Mouse (Mus musculus) embryonic stem cell, embryonic (primary cell): Measurements from ENCODE around the gene Clip2.

Source experiments
- CTCF ChIA-PET, 4 experiments: fragments of 300-600 bp in 2 of 4; fragments of 350-600 bp in 2 of 4; sonication (Branson Sonifier 250); formaldehyde crosslinking; loops; one replicate each; lab custom pipeline; 2022; ENCODE audit warnings: inconsistent platforms in 2 of 4; lab: Charles Lee
- POLR2A ChIA-PET, 4 experiments: fragments of 300-600 bp in 2 of 4; fragments of 350-600 bp in 2 of 4; sonication (Branson Sonifier 250); formaldehyde crosslinking; loops; one replicate each; lab custom pipeline; 2022; ENCODE audit warnings: antibody characterized with exemption in 4 of 4, inconsistent platforms in 1 of 4; lab: Charles Lee

Clip2 gene

GRCm38 (mm10) chr5:134552110-134552972 lies at the start of gene Clip2:
Gene Clip2, minus strand, starts transcription at chr5:134552434.
- POLR2A ChIA-PET = interaction anchor here in 3 of 4 experiments (0.5 to 9.8 kb wide), 27 partner anchors 8 to 453 kb away, joined by 3 to 77 read pairs (median 5); partner anchors contain the start of genes Eif4h (in 1 of the 3) and Syna (in 1 of the 3)
- CTCF ChIA-PET = interaction anchor here (0.6 to 3.0 kb wide), 21 partner anchors 8 to 373 kb away, joined by 3 to 22 read pairs (median 4); partner anchors contain the start of gene Syna (in 1 of the 4)

GRCm38 (mm10) chr5:134597711-134598110 lies 45.5 kb upstream of the Clip2 start:
- ChIA-PET POLR2A (interaction anchor here in 2 of 4 experiments (0.6 to 2.0 kb wide), 11 partner anchors 9 to 78 kb away, joined by 3 to 7 read pairs (median 3); no protein-coding TSS in a partner anchor), CTCF (interaction anchor here (0.6 to 2.4 kb wide), 12 partner anchors 8 to 276 kb away, joined by 3 to 7 read pairs (median 4); no protein-coding TSS in a partner anchor)

GRCm38 (mm10) chr5:134593093-134593492 lies 40.9 kb upstream of the Clip2 start:
- ChIA-PET CTCF (interaction anchor here in 3 of 4 experiments (0.7 to 1.3 kb wide), 4 partner anchors 11 to 101 kb away, joined by 3 to 5 read pairs (median 4); partner anchors contain the start of gene Limk1 (in 1 of the 3)), POLR2A (interaction anchor here in 3 of 4 experiments (0.6 to 1.5 kb wide), 5 partner anchors 10 to 66 kb away, joined by 3 to 8 read pairs (median 4); no protein-coding TSS in a partner anchor)

DNA sequence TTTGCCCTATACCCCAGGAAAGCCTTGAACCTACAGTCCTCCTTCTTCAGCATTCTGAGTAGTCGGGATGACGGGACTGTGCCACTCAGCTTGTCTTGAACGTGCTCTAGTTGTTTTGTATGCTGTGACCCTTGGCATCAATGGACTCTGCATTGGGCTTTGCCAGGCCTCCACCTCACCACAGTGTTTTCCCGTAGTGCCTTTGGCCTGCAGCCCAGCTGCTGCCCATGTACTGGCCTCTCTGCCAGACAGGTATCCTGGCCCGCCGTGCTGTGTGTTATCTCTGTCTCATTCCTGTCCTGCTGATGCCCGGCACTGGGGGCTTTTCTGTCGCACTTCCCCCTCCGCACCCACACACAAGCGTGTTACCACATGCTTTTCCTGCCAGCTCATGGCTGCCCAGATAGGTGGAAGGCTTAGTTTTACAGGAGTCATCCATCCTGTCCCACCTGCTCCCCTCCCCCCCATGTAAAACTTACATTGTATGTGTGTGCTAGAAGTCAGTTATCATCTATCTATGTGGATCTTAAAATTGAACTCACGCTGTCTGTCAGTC lies 39.9 kb upstream of the Clip2 start:
- CTCF ChIA-PET = no interaction called here
- POLR2A ChIA-PET = interaction anchor here in 2 of 4 experiments (0.6 to 1.5 kb wide), 4 partner anchors 9 to 29 kb away, joined by 3 to 4 read pairs (median 4); no protein-coding TSS in a partner anchor

GRCm38 (mm10) chr5:134589900-134590299 lies 37.7 kb upstream of the Clip2 start:
- ChIA-PET CTCF (interaction anchor here in 2 of 4 experiments (0.7 to 0.9 kb wide), 2 partner anchors 59 to 90 kb away, joined by 3 read pairs; no protein-coding TSS in a partner anchor), POLR2A (interaction anchor here in 2 of 4 experiments (0.5 to 1.1 kb wide), 4 partner anchors 10 to 40 kb away, joined by 3 read pairs; no protein-coding TSS in a partner anchor)

GRCm38 (mm10) chr5:134584798-134585197 lies 32.6 kb upstream of the Clip2 start:
- ChIA-PET POLR2A (interaction anchor here in 2 of 4 experiments (1.1 to 3.3 kb wide), 6 partner anchors 11 to 92 kb away, joined by 3 to 15 read pairs (median 6); partner anchors contain the start of gene Eif4h (in 1 of the 2)), CTCF (interaction anchor here in 1 of 4 experiments (1.3 to 2.3 kb wide), 3 partner anchors 93 to 211 kb away, joined by 4 to 9 read pairs (median 4); no protein-coding TSS in a partner anchor)

DNA sequence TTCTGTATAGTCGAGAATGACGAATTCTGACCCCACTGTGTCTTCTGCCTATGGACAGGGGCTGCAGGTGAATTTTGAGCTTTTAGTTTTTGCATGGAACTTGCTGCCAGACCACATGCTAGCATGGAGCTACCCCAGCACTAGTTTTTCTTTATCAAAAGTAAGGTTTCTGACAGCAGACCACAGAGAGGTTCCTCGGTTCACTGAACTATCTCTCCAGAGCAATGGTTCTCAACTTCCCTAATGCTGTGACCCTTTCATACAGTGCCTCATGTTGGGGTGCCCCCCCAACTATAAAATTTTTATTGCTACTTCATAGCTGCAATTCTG lies 31.6 kb upstream of the Clip2 start:
- ChIA-PET CTCF (interaction anchor here (0.6 to 3.3 kb wide), 29 partner anchors 11 to 324 kb away, joined by 3 to 28 read pairs (median 4); partner anchors contain the start of genes Clip2 (in 1 of the 4) and Eif4h (in 1 of the 4)), POLR2A (interaction anchor here (0.6 to 3.3 kb wide), 17 partner anchors 12 to 245 kb away, joined by 3 to 15 read pairs (median 5); partner anchors contain the start of genes Clip2 (in 1 of the 4) and Eif4h (in 1 of the 4))

GRCm38 (mm10) chr5:134583006-134583883 lies 31.0 kb upstream of the Clip2 start:
- ChIA-PET CTCF (interaction anchor here (0.5 to 3.3 kb wide), 73 partner anchors 11 to 1366 kb away, joined by 3 to 28 read pairs (median 4); partner anchors contain the start of genes Clip2 (in 1 of the 4), Eif4h (in 1 of the 4), Limk1 (in 1 of the 4) and Syna (in 1 of the 4)), POLR2A (interaction anchor here (0.6 to 3.3 kb wide), 42 partner anchors 10 to 404 kb away, joined by 3 to 15 read pairs (median 4); partner anchors contain the start of genes Eif4h (in 2 of the 4), Limk1 (in 2 of the 4) and Clip2 (in 1 of the 4))

DNA sequence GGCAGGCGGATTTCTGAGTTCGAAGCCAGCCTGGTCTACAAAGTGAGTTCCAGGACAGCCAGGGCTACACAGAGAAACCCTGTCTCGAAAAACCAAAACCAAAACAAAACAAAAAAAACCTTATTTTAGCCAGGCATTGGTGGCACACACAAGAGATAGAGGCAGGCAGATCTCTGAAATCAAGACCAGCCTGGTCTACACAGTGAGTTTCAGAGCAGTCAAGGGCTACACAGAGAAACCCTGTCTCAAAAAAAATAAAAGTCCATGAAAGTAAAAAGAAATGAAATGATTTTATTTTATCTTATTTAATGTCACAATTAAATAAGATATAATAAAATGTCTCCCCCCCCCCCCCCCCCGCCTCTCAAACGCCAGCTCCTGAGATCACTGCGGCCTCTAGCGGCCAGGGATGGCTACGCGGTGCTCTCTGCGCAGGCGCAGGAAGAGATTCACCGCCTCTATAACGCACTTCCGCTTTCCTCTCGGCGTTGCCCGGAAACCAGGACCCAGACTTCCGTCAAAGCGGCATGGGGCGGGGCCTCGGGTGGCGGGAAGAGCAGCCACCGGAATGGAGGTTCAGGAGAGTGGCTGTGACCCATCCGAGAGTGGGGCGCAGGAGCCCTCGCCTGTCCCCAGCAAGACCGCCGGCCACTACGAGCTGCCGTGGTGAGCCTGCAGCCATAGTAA lies 30.1 kb upstream of the Clip2 start:
- ChIA-PET CTCF (interaction anchor here (0.5 to 3.3 kb wide), 65 partner anchors 10 to 1367 kb away, joined by 3 to 28 read pairs (median 5); partner anchors contain the start of genes Clip2 (in 1 of the 4), Limk1 (in 1 of the 4) and Syna (in 1 of the 4)), POLR2A (interaction anchor here (0.6 to 3.3 kb wide), 36 partner anchors 9 to 675 kb away, joined by 3 to 15 read pairs (median 5); partner anchors contain the start of genes Eif4h (in 2 of the 4), Limk1 (in 2 of the 4) and Clip2 (in 1 of the 4))

DNA sequence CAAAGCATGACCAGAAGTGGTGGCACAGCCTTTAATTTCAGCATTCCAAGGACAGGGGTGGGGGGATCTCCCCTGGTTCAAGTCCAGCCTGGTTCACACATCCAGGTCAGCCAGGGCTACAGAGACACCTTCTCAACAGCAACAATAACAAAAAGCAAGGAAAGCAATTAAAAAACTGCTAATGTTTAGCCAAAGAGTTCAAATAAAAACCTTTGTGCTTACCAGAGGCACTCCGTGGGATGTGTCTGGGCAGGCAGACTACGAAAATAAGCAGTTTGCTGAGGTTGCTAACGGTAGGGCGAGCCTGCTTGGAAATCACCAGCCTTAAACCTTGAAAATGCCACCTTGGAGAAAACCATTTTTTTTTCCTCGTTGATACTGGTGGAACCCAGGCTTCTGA lies 28.9 kb upstream of the Clip2 start, which contains the start of gene Rfc2:
Gene Rfc2, plus strand, starts transcription at position 221 of the 400 bp plus-strand sequence.
- ChIA-PET CTCF (interaction anchor here in 3 of 4 experiments (0.6 to 3.3 kb wide), 7 partner anchors 9 to 267 kb away, joined by 3 to 28 read pairs (median 6); no protein-coding TSS in a partner anchor), POLR2A (interaction anchor here in 2 of 4 experiments (0.9 to 2.9 kb wide), 2 partner anchors 9 to 85 kb away, joined by 4 to 13 read pairs; no protein-coding TSS in a partner anchor)

GRCm38 (mm10) chr5:134579135-134579534 lies 26.9 kb upstream of the Clip2 start:
- CTCF ChIA-PET = interaction anchor here in 2 of 4 experiments (0.6 to 1.2 kb wide), 5 partner anchors 16 to 87 kb away, joined by 3 to 6 read pairs (median 3); no protein-coding TSS in a partner anchor

DNA sequence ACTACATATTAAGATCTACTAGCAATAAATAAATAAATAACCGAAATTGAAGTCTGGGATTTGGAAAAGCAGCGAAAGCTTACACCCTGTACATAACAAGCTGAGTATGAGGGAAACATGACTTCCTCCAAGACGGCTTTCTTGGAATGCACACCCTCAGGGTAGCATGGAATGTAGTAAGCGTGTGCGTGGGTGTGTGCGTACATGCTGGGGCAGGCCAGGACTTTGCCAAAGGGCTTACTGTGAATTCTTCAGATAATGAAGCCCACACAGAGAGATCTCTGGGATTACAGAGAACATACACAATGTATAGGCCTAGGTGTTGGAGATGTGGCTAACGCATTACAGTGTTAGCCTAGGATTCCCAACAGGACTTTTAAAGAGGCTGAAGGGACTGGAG lies 25.3 kb upstream of the Clip2 start:
- CTCF ChIA-PET = interaction anchor here in 1 of 4 experiments (0.7 to 1.3 kb wide), 6 partner anchors 17 to 88 kb away, joined by 3 to 5 read pairs (median 4); no protein-coding TSS in a partner anchor
- POLR2A ChIA-PET = interaction anchor here in 2 of 4 experiments (0.6 to 1.3 kb wide), 2 partner anchors 23 to 78 kb away, joined by 3 to 4 read pairs; no protein-coding TSS in a partner anchor

More at GRCm38 (mm10) chr5:134579135-134579534, 26.9 kb upstream of the Clip2 start:
- POLR2A ChIA-PET = interaction anchor here in 2 of 4 experiments (0.6 to 0.7 kb wide), 2 partner anchors 686 to 1529 kb away, joined by 3 read pairs; no protein-coding TSS in a partner anchor

GRCm38 (mm10) chr5:134576517-134577220 lies 24.4 kb upstream of the Clip2 start:
- ChIA-PET POLR2A (interaction anchor here in 1 of 4 experiments (1.3 kb wide), 1 partner anchor 22 kb away, joined by 3 read pairs; no protein-coding TSS in a partner anchor), CTCF (interaction anchor here (0.5 to 1.9 kb wide), 13 partner anchors 16 to 451 kb away, joined by 3 to 8 read pairs (median 4); no protein-coding TSS in a partner anchor)

DNA sequence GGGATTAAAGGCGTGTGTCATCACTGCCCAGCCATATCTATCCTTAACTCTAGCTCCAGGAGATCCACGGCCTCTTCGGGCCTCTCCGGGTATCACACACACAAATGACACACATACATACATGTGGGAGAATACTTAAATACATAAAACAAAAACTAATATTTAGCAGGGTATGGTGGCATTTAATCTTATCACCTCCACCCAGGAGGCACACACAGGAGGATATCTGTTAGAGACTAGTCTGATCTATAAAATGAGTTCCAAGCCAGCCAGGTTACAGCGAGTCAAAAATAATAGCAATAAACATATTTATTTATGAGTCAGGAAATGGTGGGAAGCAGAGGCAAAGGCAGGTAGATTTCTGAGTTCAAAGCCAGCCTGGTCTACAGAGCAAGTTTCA lies 23.6 kb upstream of the Clip2 start:
- CTCF ChIA-PET = interaction anchor here in 3 of 4 experiments (0.6 to 1.9 kb wide), 6 partner anchors 20 to 84 kb away, joined by 3 to 7 read pairs (median 3); no protein-coding TSS in a partner anchor
- POLR2A ChIA-PET = no interaction called here
